Mouse (Mus musculus) urinary bladder, postnatal 0 days (tissue): Measurements from ENCODE around the gene Gm10720. TPM values are rescaled to one million over a fixed set of nuclear protein-coding genes. Genes with fewer than 3 reads are reported as not detected.

Source experiments
- microRNA-seq: library from miRNA; unstranded; fragments of <30 nt; microRNA quantifications from one replicate; pipeline ENCODE4, GENCODE M21; 2016
- polyA plus RNA-seq: library from polyadenylated mRNA; unstranded; fragments of >200 nt; fragmentation: Nextera tagmentation; extraction: Ambion mirVana; gene quantifications from 2 replicates; pipeline ENCODE4 v1.2.1, GENCODE M21; 2015

Gene Gm10720
- polyA plus RNA-seq = not detected in 2 replicates

GRCm38 (mm10) chr9:3015354-3015753, at the start of gene Gm10720:
Gm10720 (plus strand) TSS chr9:3015654.

GRCm38 (mm10) chr9:3000445-3000972, 14.9 kb upstream of the Gm10720 start, which contains the start of gene Gm10722:
Gm10722 (plus strand) TSS chr9:3000922.

GRCm38 (mm10) chr9:3002794-3003396, 12.6 kb upstream of the Gm10720 start, which contains the start of gene Gm11168:
Gm11168 (plus strand) TSS chr9:3003346.

GRCm38 (mm10) chr9:3012733-3013279, 2.6 kb upstream of the Gm10720 start, which contains the start of gene Gm10721:
Gm10721 (plus strand) TSS chr9:3013140.

GRCm38 (mm10) chr9:3017108-3017507, 1.7 kb downstream of the Gm10720 start, which contains the start of gene Gm10719:
Gm10719 (plus strand) TSS chr9:3017408.

GRCm38 (mm10) chr9:3023312-3023984, 8.0 kb downstream of the Gm10720 start, which contains the start of gene Gm10718:
Gm10718 (plus strand) TSS chr9:3023547.

GRCm38 (mm10) chr9:3024912-3025467, 9.5 kb downstream of the Gm10720 start, which contains the start of gene Gm10717:
Gm10717 (plus strand) TSS chr9:3025417.

GRCm38 (mm10) chr9:3034299-3034698, 18.8 kb downstream of the Gm10720 start, which contains the start of gene Gm17535:
Gm17535 (plus strand) TSS chr9:3034599.

GRCm38 (mm10) chr9:3036577-3036976, 21.1 kb downstream of the Gm10720 start, which contains the start of gene Gm10715:
Gm10715 (plus strand) TSS chr9:3036877.

Small RNAs within 50 kb of the gene (microRNA-seq; reads per million reads assigned to microRNA genes)
- not detected for gene Mir101c

Other genes with a start within 250 kb of the Gm10720 start
- not detected in 2 replicates for gene Gm10722, start 14.7 kb upstream of the Gm10720 start, polyA plus RNA-seq
- 0.25 TPM in 1 of 2 replicates, not detected in the other for gene Gm11168, start 12.3 kb upstream of the Gm10720 start, polyA plus RNA-seq
- 0.20 TPM in 1 of 2 replicates, not detected in the other for gene Gm10721, start 2.5 kb upstream of the Gm10720 start, polyA plus RNA-seq
- gene Gm10719, start 1.8 kb downstream of the Gm10720 start, polyA plus RNA-seq = 0.20 TPM in 1 of 2 replicates, not detected in the other
- 0.39 and 0.97 TPM in 2 replicates for gene Gm10718, start 7.9 kb downstream of the Gm10720 start, polyA plus RNA-seq
- 0.43 and 1.1 TPM in 2 replicates for gene Gm10717, start 9.8 kb downstream of the Gm10720 start, polyA plus RNA-seq
- not detected in 2 replicates for gene Gm17535, start 18.9 kb downstream of the Gm10720 start, polyA plus RNA-seq
- gene Gm10715, start 21.2 kb downstream of the Gm10720 start, polyA plus RNA-seq = not detected in 2 replicates